Mouse (Mus musculus) heart, embryonic 12.5 days (tissue): ENCODE results near the gene Cdh9. TPM values are rescaled to one million over a fixed set of nuclear protein-coding genes. Genes with fewer than 3 reads are reported as not detected.

Source experiments
- ATAC-seq: fragments of 200-750 bp; cut with Nextera tagmentation; 2 replicates; pipeline ENCODE4 v1.8.0; 2017; ENCODE audit warnings: moderate TSS enrichment, moderate library complexity; ENCODE audit not compliant: insufficient number of reproducible peaks, low FRiP score
- H3K27ac ChIP-seq: fragments of 300-500 bp; sonication (generic); 2 replicates; pipeline ENCODE4 v1.5.1; 2016; ENCODE audit warnings: mild to moderate bottlenecking, moderate library complexity; ENCODE audit not compliant: poor library complexity, severe bottlenecking
- H3K27me3 ChIP-seq: fragments of 300-500 bp; sonication (generic); replicated peaks from 2 replicates; pipeline ENCODE4 v1.6.1; 2016; ENCODE audit warnings: mild to moderate bottlenecking, moderate library complexity
- H3K36me3 ChIP-seq: fragments of 300-500 bp; sonication (generic); 2 replicates; pipeline ENCODE4 v1.6.1; 2016; ENCODE audit warnings: mild to moderate bottlenecking, moderate library complexity
- H3K4me1 ChIP-seq: fragments of 300-500 bp; sonication (generic); replicated peaks from 2 replicates; pipeline ENCODE4 v1.6.1; 2016; ENCODE audit warnings: mild to moderate bottlenecking
- H3K4me2 ChIP-seq: fragments of 300-500 bp; sonication (generic); 2 replicates; pipeline ENCODE4 v1.6.1; 2016; ENCODE audit warnings: mild to moderate bottlenecking, moderate library complexity
- H3K4me3 ChIP-seq: fragments of 300-500 bp; sonication (generic); 2 replicates; pipeline ENCODE4 v1.5.1; 2016; ENCODE audit warnings: mild to moderate bottlenecking
- H3K9ac ChIP-seq: fragments of 300-500 bp; sonication (generic); 2 replicates; pipeline ENCODE4 v1.6.1; 2016; ENCODE audit warnings: mild to moderate bottlenecking, moderate library complexity
- H3K9me3 ChIP-seq: fragments of 300-500 bp; sonication (generic); replicated peaks from 2 replicates; pipeline ENCODE4 v1.6.1; 2016; ENCODE audit warnings: mild to moderate bottlenecking, moderate library complexity
- WGBS: fragments of 180-500 bp; shearing (Covaris S2); methylation state at CpG from one replicate; pipeline ENCODE4 v1.1.7; 2016; 5-methylcytosine and 5-hydroxymethylcytosine counted together
- polyA plus RNA-seq: library from polyadenylated mRNA; unstranded; fragments of >200 nt; fragmentation: Nextera tagmentation; extraction: Ambion mirVana; gene quantifications from 2 replicates; pipeline ENCODE4 v1.2.1, GENCODE M21; 2016

The Cdh9 gene
- polyA plus RNA-seq, 1 experiment from 2014 or later, result not detected

DNA sequence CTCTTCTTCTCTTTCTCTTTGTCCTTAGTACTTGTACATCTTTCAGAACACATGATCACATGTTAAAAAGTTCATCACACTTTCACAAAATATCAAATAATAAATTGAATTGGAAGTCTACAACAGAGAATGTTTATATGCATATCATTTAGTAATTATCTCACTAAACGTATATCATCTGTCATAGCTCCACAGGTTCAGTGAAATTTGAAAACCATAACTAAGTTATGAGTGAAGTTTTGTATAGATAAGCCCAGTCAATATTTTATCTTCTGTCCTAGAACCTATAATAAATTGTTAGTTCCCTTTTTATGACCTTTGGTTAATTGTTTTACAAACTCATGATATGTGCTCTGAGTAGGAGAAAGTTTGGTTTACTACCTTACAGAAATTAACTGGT lies 106.2 kb downstream of the Cdh9 start:
- no peaks in the 10 kb centered on the region for H3K36me3 ChIP-seq
- H3K27me3 ChIP-seq, result no peaks in the 10 kb centered on the region
- 62% methylated on average over 1 of the region's 1 CpGs for WGBS
- no peak overlapping the region for H3K4me3 ChIP-seq
- H3K4me2 ChIP-seq, result no peak overlapping the region
- H3K27ac ChIP-seq, result no peak overlapping the region
- ATAC-seq, result no peak
- H3K4me1 ChIP-seq, result no peaks in the 10 kb centered on the region
- no peak overlapping the region for H3K9ac ChIP-seq
- no peaks in the 10 kb centered on the region for H3K9me3 ChIP-seq

DNA sequence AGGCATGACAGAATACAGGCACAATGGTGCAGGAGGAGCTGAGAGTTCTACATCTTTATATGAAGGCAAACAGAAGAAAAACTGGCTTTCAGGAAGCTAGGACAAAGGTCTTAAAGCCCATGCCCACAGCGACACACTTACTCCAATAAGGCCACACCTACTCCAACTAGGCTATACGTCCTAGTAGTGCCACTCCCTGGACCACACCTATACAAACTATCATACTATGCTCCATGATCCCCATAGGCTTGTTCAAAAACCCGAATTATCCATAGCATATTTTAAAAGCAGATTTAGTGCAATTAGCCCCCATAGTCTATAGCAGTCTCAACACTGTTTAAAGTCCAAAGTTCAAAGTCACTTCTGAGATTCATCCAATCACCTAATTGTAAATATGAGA lies 154.0 kb downstream of the Cdh9 start:
- WGBS, result 74% methylated on average over 3 of the region's 3 CpGs
- ATAC-seq, result no peak
- Histone ChIP-seq H3K27me3 (no peaks in the 10 kb centered on the region), H3K4me2 (no peak overlapping the region), H3K27ac (no peak overlapping the region), H3K9me3 (peaks cover 3% of the 10 kb centered on the region; the same call in 1 of the 2 replicates), H3K4me3 (no peak overlapping the region), H3K4me1 (no peaks in the 10 kb centered on the region), H3K9ac (no peak overlapping the region), H3K36me3 (no peaks in the 10 kb centered on the region)

DNA sequence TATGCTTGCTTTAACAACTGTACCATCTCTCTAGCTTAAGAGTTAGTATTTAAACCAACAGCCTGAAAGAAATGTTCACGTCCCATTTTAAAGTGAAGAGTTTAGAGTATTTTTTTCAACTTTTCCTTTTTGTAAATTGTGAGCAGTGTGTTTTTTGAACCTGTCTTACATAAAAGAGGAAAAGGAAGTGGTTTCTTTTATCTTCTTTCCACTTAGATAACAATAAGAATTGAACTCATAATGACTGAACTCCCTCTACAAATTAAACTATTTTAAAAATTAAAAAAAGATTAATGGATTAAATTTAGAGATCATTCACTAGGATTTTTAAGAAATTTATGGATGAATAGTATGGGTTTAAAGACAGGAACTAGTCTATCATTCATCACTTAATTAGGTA lies 168.1 kb downstream of the Cdh9 start:
- Histone ChIP-seq H3K9me3 (no peaks in the 10 kb centered on the region), H3K4me3 (no peak overlapping the region), H3K27ac (no peak overlapping the region), H3K4me2 (no peak overlapping the region), H3K9ac (no peak overlapping the region), H3K36me3 (no peaks in the 10 kb centered on the region), H3K4me1 (no peaks in the 10 kb centered on the region), H3K27me3 (no peaks in the 10 kb centered on the region)
- no peak for ATAC-seq
- 81% methylated on average over 1 of the region's 1 CpGs for WGBS
